Mouse (Mus musculus) bone marrow, adult 2 months (tissue): ENCODE measurements at regions not wholly inside any gene's neighbourhood (a gene's known extent, or its start where the extent isn't known, plus 50 kb on each side); places are given as distances from the start of the nearest gene placed in this dataset.

Experiments
- H3K27ac ChIP-seq: fragments of 200-500 bp; 2 replicates; pipeline ENCODE4 v1.5.1; 2012; ENCODE audit warnings: low read depth, mild to moderate bottlenecking, control low read depth, inconsistent platforms, low read length; ENCODE audit not compliant: control insufficient read depth, poor library complexity, insufficient read depth
- H3K4me1 ChIP-seq: fragments of 200-500 bp; 2 replicates; pipeline ENCODE4 v1.6.1; 2011; ENCODE audit warnings: low read length; ENCODE audit not compliant: control insufficient read depth, insufficient read depth
- H3K4me3 ChIP-seq: fragments of 200-500 bp; replicated peaks from 2 replicates; pipeline ENCODE3; 2011; ENCODE audit warnings: mild to moderate bottlenecking, low read depth, low read length, control low read depth; ENCODE audit not compliant: control insufficient read depth
- CTCF ChIP-seq: fragments of 200-500 bp; IDR thresholded peaks from 2 replicates; pipeline ENCODE4 v1.5.1; 2011; ENCODE audit warnings: low read length, control low read depth; ENCODE audit not compliant: control insufficient read depth, insufficient read depth
- POLR2A ChIP-seq: fragments of 200-500 bp; IDR thresholded peaks from 2 replicates; pipeline ENCODE4 v1.6.1; 2011; ENCODE audit warnings: low read depth, mild to moderate bottlenecking, control low read depth, low read length, borderline replicate concordance; ENCODE audit not compliant: control insufficient read depth
- WGBS: fragments of 180-500 bp; shearing (Covaris S2); methylation state at CpG from one replicate; pipeline ENCODE4 v1.1.7; 2018; 5-methylcytosine and 5-hydroxymethylcytosine counted together

GRCm38 (mm10) chr16:51169294-51169693 is 578.3 kb upstream of the Ccdc54 start:
- Histone ChIP-seq H3K4me1 (no peaks in the 10 kb centered on the region), H3K4me3 (no peak overlapping the region), H3K27ac (no peak overlapping the region)
- WGBS, result 68% methylated on average over 7 of the region's 7 CpGs
- TF ChIP-seq POLR2A, result no peak
- no peak for TF ChIP-seq CTCF

DNA sequence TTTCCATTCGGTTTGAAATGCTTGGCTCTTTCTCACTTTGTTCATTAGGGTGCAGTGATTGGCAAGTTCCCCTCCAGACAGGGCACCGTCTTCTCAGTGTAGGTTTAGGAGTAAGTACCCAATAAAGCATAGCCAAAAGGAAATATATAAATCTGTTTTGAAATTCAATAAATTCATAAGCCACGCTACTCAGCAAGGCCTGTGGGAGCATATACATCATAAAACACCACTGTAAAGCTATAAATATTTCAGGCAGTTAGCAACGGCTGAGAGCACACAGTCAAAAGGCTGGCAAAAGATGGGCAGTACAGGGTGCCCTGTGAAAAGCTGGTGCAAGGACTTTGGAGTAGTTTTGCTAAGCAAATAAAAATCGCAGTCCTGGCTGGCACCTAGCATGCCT is 569.8 kb upstream of the Ccdc54 start:
- Histone ChIP-seq H3K27ac (no peak overlapping the region), H3K4me3 (no peak overlapping the region), H3K4me1 (no peaks in the 10 kb centered on the region)
- TF ChIP-seq POLR2A (no peak), CTCF (no peak)
- 68% methylated on average over 5 of the region's 5 CpGs for WGBS

DNA sequence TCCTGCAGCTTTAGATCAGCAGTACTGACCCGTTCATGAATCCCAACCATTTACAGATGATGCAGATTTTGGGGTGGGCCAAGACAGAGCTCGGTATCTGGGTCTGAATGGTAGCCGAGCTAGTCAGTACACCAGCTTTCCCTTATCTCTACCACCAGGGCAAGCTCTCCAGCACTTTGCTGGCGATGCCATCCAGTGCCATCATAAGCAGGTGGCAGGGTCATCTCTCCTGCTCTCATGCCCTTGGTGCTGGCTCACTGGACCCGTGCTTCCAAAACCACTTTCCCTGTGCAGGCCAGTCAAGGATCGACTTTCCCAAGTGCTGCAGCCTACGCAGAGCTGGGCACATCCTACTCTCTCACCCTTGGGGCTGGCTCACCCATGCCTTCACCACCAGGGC is 547.6 kb upstream of the Ccdc54 start:
- no peaks in the 10 kb centered on the region for H3K4me1 ChIP-seq
- no peak for TF ChIP-seq POLR2A
- TF ChIP-seq CTCF, result no peak
- no peak overlapping the region for H3K4me3 ChIP-seq
- no peak overlapping the region for H3K27ac ChIP-seq
- WGBS, result 74% methylated on average over 7 of the region's 7 CpGs

DNA sequence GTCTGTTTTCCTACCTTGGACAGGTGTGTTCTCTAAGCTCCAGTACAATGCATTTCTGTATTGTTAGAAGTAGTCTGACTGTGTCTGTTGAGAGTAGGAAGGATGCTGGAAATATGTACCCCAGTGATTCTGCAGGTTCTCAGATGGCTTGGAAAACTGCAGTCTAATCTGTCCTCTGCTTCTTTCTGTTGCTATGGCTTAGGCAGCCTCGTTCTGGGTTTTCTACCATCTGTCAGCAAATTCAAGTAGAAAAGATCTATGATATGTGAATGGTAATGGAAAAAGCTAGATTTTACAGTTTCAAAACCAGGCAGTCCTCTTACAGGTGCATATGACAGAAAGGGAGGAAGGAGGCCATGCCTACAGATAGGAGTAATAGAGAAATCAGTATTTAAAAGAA is 528.9 kb upstream of the Ccdc54 start:
- TF ChIP-seq POLR2A, result no peak
- no peak for TF ChIP-seq CTCF
- H3K4me1 ChIP-seq, result no peaks in the 10 kb centered on the region
- WGBS, result 63% methylated on average over 1 of the region's 1 CpGs

GRCm38 (mm10) chr16:51118365-51118764 is 527.4 kb upstream of the Ccdc54 start:
- no peak for TF ChIP-seq CTCF
- no peak for TF ChIP-seq POLR2A
- 61% methylated on average over 3 of the region's 3 CpGs for WGBS
- H3K4me3 ChIP-seq, result no peak overlapping the region
- no peaks in the 10 kb centered on the region for H3K4me1 ChIP-seq
- no peak overlapping the region for H3K27ac ChIP-seq

More for the DNA sequence above, 528.9 kb upstream of the Ccdc54 start:
- Histone ChIP-seq H3K4me3 (no peak overlapping the region), H3K27ac (no peak overlapping the region)

DNA sequence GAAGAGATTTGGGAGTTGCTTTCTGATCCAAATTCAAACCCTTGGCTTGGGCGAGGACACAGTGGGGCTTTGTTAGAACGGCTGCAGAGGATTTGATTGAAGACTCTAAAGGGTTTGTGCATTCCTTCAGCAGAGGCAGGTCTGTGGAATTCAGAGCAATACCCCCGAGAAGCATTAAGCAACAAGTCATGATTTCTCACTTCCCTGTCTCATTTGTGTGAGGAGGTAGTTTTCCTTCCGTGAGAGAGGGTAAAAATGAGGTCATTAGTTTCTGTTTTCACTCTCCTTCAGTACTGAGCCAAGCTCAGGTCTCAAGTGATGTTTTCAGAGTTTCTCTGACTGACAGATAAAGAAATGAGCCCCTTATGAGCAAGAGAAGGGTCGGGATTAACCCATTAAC is 526.9 kb upstream of the Ccdc54 start:
- WGBS, result 36% methylated on average over 5 of the region's 5 CpGs
- no peaks in the 10 kb centered on the region for H3K4me1 ChIP-seq
- no peak overlapping the region for H3K4me3 ChIP-seq
- no peak overlapping the region for H3K27ac ChIP-seq
- no peak for TF ChIP-seq POLR2A
- TF ChIP-seq CTCF, result no peak

- H3K4me3 ChIP-seq, result no peak overlapping the region
- H3K27ac ChIP-seq, result no peak overlapping the region
- H3K4me1 ChIP-seq, result no peaks in the 10 kb centered on the region
- TF ChIP-seq CTCF, result no peak
- no peak for TF ChIP-seq POLR2A
Measured at GRCm38 (mm10) chr16:51109864-51110263, 518.9 kb upstream of the Ccdc54 start.

DNA sequence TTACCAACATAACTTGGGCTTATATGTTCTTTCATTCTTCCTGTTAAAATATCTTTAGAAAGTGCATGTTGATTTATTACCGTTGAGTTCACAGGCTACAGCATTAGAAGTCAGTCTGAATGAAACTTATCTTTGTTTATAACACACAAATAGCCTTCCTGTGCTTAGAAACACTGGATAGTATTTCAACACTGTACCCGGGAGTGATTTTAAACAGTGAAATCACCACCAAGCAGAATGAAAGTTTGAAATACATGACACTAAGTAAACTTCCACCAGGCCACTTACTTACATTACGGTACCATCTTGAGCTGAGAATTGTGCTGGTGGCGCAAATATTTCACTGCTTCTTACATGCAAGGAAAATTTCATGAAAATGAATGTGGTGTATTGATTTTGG is 516.5 kb upstream of the Ccdc54 start:
- Histone ChIP-seq H3K27ac (no peak overlapping the region), H3K4me3 (no peak overlapping the region), H3K4me1 (no peaks in the 10 kb centered on the region)
- TF ChIP-seq CTCF (no peak), POLR2A (no peak)
- WGBS, result 54% methylated on average over 4 of the region's 4 CpGs

DNA sequence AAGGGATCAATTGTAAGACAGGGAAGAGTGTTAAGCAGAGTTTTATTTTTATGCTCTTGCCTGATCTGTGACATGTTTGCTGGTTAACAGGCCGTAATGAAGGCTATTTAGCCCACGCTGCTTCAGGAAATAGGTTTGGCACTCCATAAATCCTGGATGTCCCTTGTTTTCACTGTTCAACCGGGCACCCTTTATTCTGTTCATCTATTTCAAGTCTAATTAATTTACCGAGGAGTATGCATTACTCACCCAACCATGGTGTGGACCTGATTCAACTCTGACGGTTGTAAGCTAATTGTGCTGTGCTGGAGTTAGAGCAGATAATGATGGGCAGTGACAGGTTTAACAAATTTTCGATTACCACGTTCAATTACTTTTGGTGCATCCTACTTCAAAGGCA is 495.6 kb upstream of the Ccdc54 start:
- Histone ChIP-seq H3K27ac (no peak overlapping the region), H3K4me1 (no peaks in the 10 kb centered on the region), H3K4me3 (no peak overlapping the region)
- TF ChIP-seq POLR2A, result no peak
- no peak for TF ChIP-seq CTCF
- 80% methylated on average over 7 of the region's 7 CpGs for WGBS

- H3K27ac ChIP-seq, result no peak overlapping the region
- TF ChIP-seq CTCF, result no peak
- no peak for TF ChIP-seq POLR2A
- WGBS, result 71% methylated on average over 4 of the region's 4 CpGs
- H3K4me3 ChIP-seq, result no peak overlapping the region
- no peaks in the 10 kb centered on the region for H3K4me1 ChIP-seq
Measured at GRCm38 (mm10) chr16:51080146-51080545, 489.2 kb upstream of the Ccdc54 start.
